ENCODE assay signal across 8 mouse cellular contexts in genomic region chr11:103359841-103360641, GRCm38 (mm10). TPM values are rescaled to one million over a fixed set of nuclear protein-coding genes. Genes with fewer than 3 reads are reported as not detected.
A peak's percentile ranks its signal among the peaks of the same experiment; 100 is the strongest.
DNase-seq lines count a peak whose midpoint lies in the region; ATAC-seq lines count a peak whose summit lies in the region.

No protein-coding gene starts in this region.

- intact Hi-C loops in gastrocnemius, postnatal 14 days (cut with DNase I; ENCODE audit: low total_unique reads): loop anchor here (5.0 to 10.0 kb wide), 2 partner anchors 37 to 105 kb away; no protein-coding TSS in a partner anchor
- intact Hi-C loops in left cerebral cortex, postnatal 36 days (cut with DNase I): no loop called here

- DNase-seq in adrenal gland, adult (ENCODE audit: inconsistent age in 2 of 2, low spot score in 1 of 2): peak; percentile 90 to 95
- peak; percentile 65 to 78 for DNase-seq in cerebellum, postnatal 4 days (ENCODE audit: low spot score in 2 of 2)
- DNase-seq in gastrocnemius, postnatal 14 days: peak; percentile 86
- peak; percentile 81 to 85 for DNase-seq in left cerebral cortex, postnatal 36 days (ENCODE audit: low spot score in 2 of 2)
- DNase-seq in mesoderm, embryonic 11.5 days (ENCODE audit: low read depth, low spot score): peak; percentile 83
- DNase-seq in right cerebral cortex, postnatal 36 days (ENCODE audit: low spot score in 2 of 2): peak; percentile 67 to 73
- DNase-seq in MN1 (ENCODE audit: low spot score): no peak

- peak; percentile 66 for ATAC-seq in inflammation-experienced regulatory T-cells, adult 6 months

RNA-seq across cellular contexts. Expression of gene Arhgap27, which starts 3.5 kb away (rescaled TPM):
- total RNA-seq in gastrocnemius, postnatal 14 days (2021): 10 to 100 TPM in 1 of 2 experiments, 1 to 10 TPM in 1; 7.5 to 13.5 TPM
- 10 to 100 TPM; 22.2 to 27.8 (median 25.8) TPM for polyA plus RNA-seq in inflammation-experienced regulatory T-cells, adult 6 months (2017; shearing (Covaris generic))
- 10 to 100 TPM; 11.6 to 12.6 TPM for total RNA-seq in left cerebral cortex, postnatal 36 days (2021)

RNA-seq across cellular contexts. Expression of gene Plekhm1, which starts 52.4 kb away (rescaled TPM):
- 1 to 10 TPM; 7.9 to 9.3 TPM for total RNA-seq in gastrocnemius, postnatal 14 days (2021)
- polyA plus RNA-seq in inflammation-experienced regulatory T-cells, adult 6 months (2017; shearing (Covaris generic)): 10 to 100 TPM in 2 of 3 experiments, 1 to 10 TPM in 1; 9.0 to 11.9 (median 10.0) TPM
- 10 to 100 TPM; 16.3 to 18.8 TPM for total RNA-seq in left cerebral cortex, postnatal 36 days (2021)
